Mouse (Mus musculus) inflammation-experienced regulatory T-cells, adult 16 weeks (primary cell): Measurements from ENCODE around the gene Olfr619. TPM values are rescaled to one million over a fixed set of nuclear protein-coding genes. Genes with fewer than 3 reads are reported as not detected.

Experiments
- polyA plus RNA-seq: library from polyadenylated mRNA; unstranded; fragments of 100-300 nt; shearing (Covaris generic); gene quantifications from one replicate; pipeline ENCODE4 v1.2.1, GENCODE M21; 2017

Olfr619 gene
- polyA plus RNA-seq: not detected

GRCm38 (mm10) chr7:103600275-103600674 lies at the start of gene Olfr619:
Gene Olfr619, plus strand, starts transcription at chr7:103600575.

GRCm38 (mm10) chr7:103555779-103556178 lies 44.6 kb upstream of the Olfr619 start, which contains the start of gene Olfr615:
Gene Olfr615, plus strand, starts transcription at chr7:103556079.

GRCm38 (mm10) chr7:103569043-103569442 lies 31.3 kb upstream of the Olfr619 start, which contains the start of gene Olfr616:
Gene Olfr616, minus strand, starts transcription at chr7:103569143.

GRCm38 (mm10) chr7:103572761-103573160 lies 27.6 kb upstream of the Olfr619 start, which contains the start of gene Olfr617:
Gene Olfr617, plus strand, starts transcription at chr7:103573061.

GRCm38 (mm10) chr7:103589803-103590202 lies 10.6 kb upstream of the Olfr619 start, which contains the start of gene Olfr618:
Gene Olfr618, plus strand, starts transcription at chr7:103590103.

GRCm38 (mm10) chr7:103612434-103612833 lies 12.1 kb downstream of the Olfr619 start, which contains the start of gene Olfr620:
Gene Olfr620, minus strand, starts transcription at chr7:103612534.

GRCm38 (mm10) chr7:103642602-103643001 lies 42.2 kb downstream of the Olfr619 start, which contains the start of gene Olfr622:
Gene Olfr622, minus strand, starts transcription at chr7:103642702.

Other genes starting within 250 kb of the Olfr619 start
- gene Olfr601, start 237.9 kb upstream of the Olfr619 start, polyA plus RNA-seq: not detected
- not detected for gene Olfr603, start 214.4 kb upstream of the Olfr619 start, polyA plus RNA-seq
- gene Usp17lc, start 185.5 kb upstream of the Olfr619 start, polyA plus RNA-seq: not detected
- not detected for gene Olfr605, start 155.1 kb upstream of the Olfr619 start, polyA plus RNA-seq
- not detected for gene Olfr606, start 151.5 kb upstream of the Olfr619 start, polyA plus RNA-seq
- 0.07 TPM for gene Olfr607, start 136.4 kb upstream of the Olfr619 start, polyA plus RNA-seq
- gene Olfr608, start 130.7 kb upstream of the Olfr619 start, polyA plus RNA-seq: not detected
- not detected for gene Olfr609, start 102.5 kb upstream of the Olfr619 start, polyA plus RNA-seq
- gene Olfr610, start 88.5 kb upstream of the Olfr619 start, polyA plus RNA-seq: not detected
- not detected for gene Olfr611, start 79.7 kb upstream of the Olfr619 start, polyA plus RNA-seq
- gene Olfr612, start 57.9 kb upstream of the Olfr619 start, polyA plus RNA-seq: not detected
- gene Olfr613, start 52.5 kb upstream of the Olfr619 start, polyA plus RNA-seq: not detected
- not detected for gene Olfr615, start 44.5 kb upstream of the Olfr619 start, polyA plus RNA-seq
- not detected for gene Olfr616, start 31.4 kb upstream of the Olfr619 start, polyA plus RNA-seq
- gene Olfr617, start 27.5 kb upstream of the Olfr619 start, polyA plus RNA-seq: not detected
- gene Olfr618, start 10.5 kb upstream of the Olfr619 start, polyA plus RNA-seq: not detected
- gene Olfr620, start 12.0 kb downstream of the Olfr619 start, polyA plus RNA-seq: not detected
- not detected for gene Olfr622, start 42.1 kb downstream of the Olfr619 start, polyA plus RNA-seq
- not detected for gene Olfr623, start 63.1 kb downstream of the Olfr619 start, polyA plus RNA-seq
- gene Olfr624, start 70.6 kb downstream of the Olfr619 start, polyA plus RNA-seq: not detected
- gene Olfr625-ps1, start 82.1 kb downstream of the Olfr619 start, polyA plus RNA-seq: not detected
- gene Olfr243, start 114.1 kb downstream of the Olfr619 start, polyA plus RNA-seq: not detected
- gene Olfr628, start 129.8 kb downstream of the Olfr619 start, polyA plus RNA-seq: not detected
- gene Olfr629, start 144.4 kb downstream of the Olfr619 start, polyA plus RNA-seq: not detected
- gene Olfr630, start 156.8 kb downstream of the Olfr619 start, polyA plus RNA-seq: not detected
- not detected for gene Olfr69, start 171.0 kb downstream of the Olfr619 start, polyA plus RNA-seq
- not detected for gene Olfr68, start 179.1 kb downstream of the Olfr619 start, polyA plus RNA-seq
- gene Olfr67, start 191.2 kb downstream of the Olfr619 start, polyA plus RNA-seq: not detected
- gene Hbb-bt, start 213.4 kb downstream of the Olfr619 start, polyA plus RNA-seq: 122 TPM
- 599 TPM for gene Hbb-bs, start 227.5 kb downstream of the Olfr619 start, polyA plus RNA-seq
- gene Hbb-bh2, start 239.9 kb downstream of the Olfr619 start, polyA plus RNA-seq: not detected
- not detected for gene Hbb-bh1, start 242.6 kb downstream of the Olfr619 start, polyA plus RNA-seq